Mouse (Mus musculus) CH12.LX (cell line): ENCODE data around the gene Zg16.

Experiments used
- CHD1 ChIP-seq: IDR thresholded peaks from 2 replicates; pipeline ENCODE4 v1.6.1; 2012; ENCODE audit warnings: low read depth, low read length, improper control_type of control experiment, inconsistent platforms
- CTCF ChIP-seq, 2 experiments: IDR thresholded peaks in 1 of 2; conservative IDR thresholded peaks in 1 of 2; 2 replicates each; pipeline ENCODE4 v1.5.1; 2011 to 2012; ENCODE audit warnings: low read depth in 2 of 2, low read length in 2 of 2, improper control_type of control experiment in 1 of 2, inconsistent platforms in 1 of 2, mild to moderate bottlenecking in 1 of 2, moderate library complexity in 1 of 2
- MXI1 ChIP-seq: IDR thresholded peaks from 2 replicates; pipeline ENCODE4 v1.6.1; 2011; ENCODE audit warnings: mild to moderate bottlenecking, low read depth, low read length, improper control_type of control experiment
- NELFE ChIP-seq: IDR thresholded peaks from 2 replicates; pipeline ENCODE4 v1.6.1; 2011; ENCODE audit warnings: low read depth, low read length, improper control_type of control experiment
- NRF1 ChIP-seq: IDR thresholded peaks from 2 replicates; pipeline ENCODE4 v1.6.1; 2014; ENCODE audit warnings: low read depth, mild to moderate bottlenecking, inconsistent platforms, low read length, improper control_type of control experiment, moderate library complexity
- POLR2A ChIP-seq: IDR thresholded peaks from 2 replicates; pipeline ENCODE4 v1.6.1; 2011; ENCODE audit warnings: low read depth, mild to moderate bottlenecking, improper control_type of control experiment, low read length
- RAD21 ChIP-seq: IDR thresholded peaks from 2 replicates; pipeline ENCODE4 v1.6.1; 2011; ENCODE audit warnings: low read depth, mild to moderate bottlenecking, low read length, improper control_type of control experiment, moderate library complexity
- UBTF ChIP-seq: IDR thresholded peaks from 2 replicates; pipeline ENCODE4 v1.6.1; 2012; ENCODE audit warnings: low read depth, mild to moderate bottlenecking, inconsistent platforms, low read length, improper control_type of control experiment, moderate library complexity
- USF1 ChIP-seq: IDR thresholded peaks from 2 replicates; pipeline ENCODE4 v1.6.1; 2014; ENCODE audit warnings: low read depth, mild to moderate bottlenecking, inconsistent platforms, low read length, improper control_type of control experiment
- ZKSCAN1 ChIP-seq: IDR thresholded peaks from 2 replicates; pipeline ENCODE4 v1.6.1; 2012; ENCODE audit warnings: low read depth, inconsistent platforms, low read length, improper control_type of control experiment, borderline replicate concordance

DNA sequence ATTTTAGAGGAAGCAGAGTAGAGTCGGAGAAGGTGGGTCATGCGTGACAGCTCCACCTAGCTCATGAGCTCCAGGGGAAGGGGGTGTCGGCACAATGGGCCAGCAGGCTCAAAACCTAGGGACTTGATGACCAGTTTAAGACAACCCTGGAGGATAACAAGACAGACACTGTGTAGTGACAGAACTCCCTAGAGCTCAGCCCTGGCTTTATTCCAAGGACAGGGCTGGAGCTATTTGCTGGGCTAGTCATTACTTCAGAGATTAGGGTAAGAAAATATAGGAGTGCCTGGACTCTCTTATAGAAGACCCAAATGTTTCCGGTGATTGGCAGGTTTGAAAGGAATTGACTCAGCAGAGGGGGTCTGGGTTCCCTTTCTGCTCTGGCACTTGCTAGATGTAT, 13.9 kb downstream of the Zg16 start:
- TF ChIP-seq ZKSCAN1 (no peak), POLR2A (no peak), UBTF (no peak), CTCF (conservative IDR thresholded peaks at IDR 0.05 in 1 of 2, IDR thresholded peaks at IDR 0.05 in 1 of 2; ENCODE audit: low read depth in 2 of 2, low read length in 2 of 2) (no peak), CHD1 (no peak), RAD21 (no peak), NRF1 (no peak), NELFE (no peak), MXI1 (no peak), USF1 (no peak)
